Mouse (Mus musculus) heart, postnatal 0 days (tissue): ENCODE measurements around the gene Dlk2.
A peak's percentile ranks its signal among the peaks of the same experiment; 100 is the strongest.

Experiments
- CTCF ChIP-seq: IDR thresholded peaks from 2 replicates; pipeline ENCODE4 v1.5.1; 2016; ENCODE audit warnings: antibody characterized with exemption, control low read depth, low read depth
- EP300 ChIP-seq: IDR thresholded peaks from 2 replicates; pipeline ENCODE4 v1.6.1; 2016; ENCODE audit warnings: antibody characterized with exemption, low read depth

- TF ChIP-seq CTCF: no peak
- peak; percentile 85 for TF ChIP-seq EP300
Measured at GRCm38 (mm10) chr17:46247512-46248188, 49.6 kb upstream of the Dlk2 start, which contains the start of the genes Polr1c and Yipf3.
